Mouse (Mus musculus) layer of hippocampus, adult 8-10 months (tissue): ENCODE data around the gene Slc40a1. TPM values are rescaled to one million over a fixed set of nuclear protein-coding genes. Genes with fewer than 3 reads are reported as not detected.

ENCODE experiments used
- total RNA-seq, 4 experiments: library from RNA; stranded (reverse); gene quantifications; 2 replicates each; pipeline ENCODE4 v1.2.4; 2022

Gene Slc40a1
- total RNA-seq, 4 experiments from 2014 or later, result 6.9 to 11.1 (median 8.9) TPM

Other genes with a start within 250 kb of the Slc40a1 start
- gene Wdr75, start 131.4 kb downstream of the Slc40a1 start, total RNA-seq, result 10 to 100 TPM; 36.9 to 50.4 (median 42.3) TPM
- not detected for gene Gm5269, start 36.2 kb downstream of the Slc40a1 start, total RNA-seq
- 1 to 10 TPM; 2.0 to 3.6 (median 2.5) TPM for gene Dnah7b, start 139.8 kb upstream of the Slc40a1 start, total RNA-seq